Mouse (Mus musculus) neural tube, postnatal 0 days (tissue): ENCODE results near the gene Tasp1. TPM values are rescaled to one million over a fixed set of nuclear protein-coding genes. Genes with fewer than 3 reads are reported as not detected.

Experiments used
- polyA plus RNA-seq: library from polyadenylated mRNA; unstranded; fragments of >200 nt; fragmentation: Nextera tagmentation; extraction: Ambion mirVana; gene quantifications from 2 replicates; pipeline ENCODE4 v1.2.1, GENCODE M21; 2015

Gene Tasp1
- polyA plus RNA-seq, result 21.8 and 24.7 TPM in 2 replicates

GRCm38 (mm10) chr2:140066353-140067314 lies at the start of gene Tasp1:
Tasp1 (minus strand) TSS chr2:140066805.

Other genes starting within 250 kb of the Tasp1 start
- gene Gm17374, start 85.2 kb upstream of the Tasp1 start, polyA plus RNA-seq, result not detected in 2 replicates
- gene Esf1, start 103.8 kb upstream of the Tasp1 start, polyA plus RNA-seq, result 14.8 and 16.0 TPM in 2 replicates
- 68.9 and 75.8 TPM in 2 replicates for gene Ndufaf5, start 103.8 kb upstream of the Tasp1 start, polyA plus RNA-seq